Mouse (Mus musculus) layer of hippocampus, postnatal 10 days (tissue): ENCODE data around the gene Dnah6. TPM values are rescaled to one million over a fixed set of nuclear protein-coding genes. Genes with fewer than 3 reads are reported as not detected.

Experiments used
- DNase-seq, 2 experiments: peaks; one replicate each; pipeline ENCODE4 v3.0.0; 2021; ENCODE audit warnings: low spot score in 2 of 2
- long read RNA-seq: library from polyadenylated mRNA; stranded (forward); transcript quantifications from one replicate; pipeline ENCODE4 v2.0.0, GENCODE M21; 2023
- total RNA-seq, 2 experiments: library from RNA; stranded (reverse); gene quantifications; 2 replicates each; pipeline ENCODE4 v1.2.3; 2021

Gene Dnah6
- total RNA-seq = 1 to 10 TPM; 1.8 to 2.4 TPM
- long read RNA-seq, partial matches to known transcripts = 2 of 2 reads
- long read RNA-seq, other reads (novel, unspliced or antisense) = 0 of 2 reads

DNA sequence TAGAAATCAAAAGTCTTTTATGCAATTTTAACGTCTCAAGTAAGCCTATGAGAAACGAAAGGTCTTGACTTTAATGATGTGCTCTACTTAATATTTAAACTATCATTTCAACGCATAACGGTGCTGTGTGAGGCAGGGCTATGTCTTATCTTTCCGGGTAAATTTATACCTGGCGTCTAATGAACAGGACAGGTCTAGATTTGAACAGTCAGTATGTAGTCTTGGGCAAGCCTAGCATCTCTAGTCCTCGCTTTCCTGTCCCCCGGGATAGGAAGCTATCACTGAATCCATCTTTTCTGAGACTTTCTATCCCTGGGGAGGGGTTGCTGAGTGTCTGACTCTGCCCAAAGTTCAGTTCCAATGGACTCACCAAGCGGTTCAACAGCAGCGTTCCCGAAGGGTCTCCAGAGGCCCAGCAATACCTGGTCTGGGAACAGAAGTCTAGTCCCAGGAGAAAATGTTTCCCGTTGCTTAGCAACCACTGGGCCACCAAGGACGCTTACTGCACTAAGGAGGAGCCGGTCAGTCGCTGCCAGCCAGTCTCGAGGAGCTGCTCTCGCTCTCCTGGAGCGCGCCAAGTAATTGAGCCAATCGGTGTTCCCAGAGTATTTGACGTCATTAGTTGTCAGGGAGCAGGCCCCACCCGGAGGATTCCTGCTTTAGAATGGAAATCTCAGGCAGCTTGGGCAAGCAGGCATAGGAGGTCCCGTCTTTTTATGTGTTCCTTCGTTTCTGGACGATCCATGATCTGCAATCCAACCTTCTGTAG, at the start of gene Dnah6:
Dnah6 (minus strand) TSS at position 463 of the 769 bp plus-strand sequence.
- DNase-seq = peak; percentile 84 to 90

- DNase-seq = no peak
Observed at GRCm38 (mm10) chr6:73269374-73269773, 47.9 kb upstream of the Dnah6 start.

DNA sequence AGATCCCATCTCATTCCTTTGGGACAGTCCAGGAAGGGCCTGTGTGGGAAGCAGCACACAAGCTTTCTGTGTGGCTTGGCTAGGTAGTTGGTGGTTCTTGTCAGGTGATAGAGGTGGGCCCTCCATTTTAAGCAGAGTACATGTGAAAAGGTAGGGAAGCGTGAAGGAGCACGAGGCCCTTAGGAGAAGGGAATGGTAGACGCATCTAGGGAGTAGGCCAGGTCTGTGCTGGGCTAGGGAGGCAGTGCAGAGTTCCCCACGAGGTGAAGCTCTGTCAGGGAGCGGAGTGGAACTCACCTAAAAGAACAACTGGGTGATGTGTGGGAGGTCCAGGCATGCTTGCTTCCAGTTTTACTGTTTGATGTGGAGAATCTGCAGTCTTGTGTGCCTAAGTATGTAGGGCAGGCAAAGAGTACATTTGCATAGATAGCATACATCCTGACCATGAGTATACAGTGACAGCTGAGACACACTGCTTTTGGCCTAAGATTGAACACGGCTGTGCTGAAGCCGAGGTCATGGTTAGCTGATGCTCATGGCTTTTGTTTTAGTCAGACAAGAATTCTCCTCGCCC, 46.4 kb upstream of the Dnah6 start:
- DNase-seq = no peak

DNA sequence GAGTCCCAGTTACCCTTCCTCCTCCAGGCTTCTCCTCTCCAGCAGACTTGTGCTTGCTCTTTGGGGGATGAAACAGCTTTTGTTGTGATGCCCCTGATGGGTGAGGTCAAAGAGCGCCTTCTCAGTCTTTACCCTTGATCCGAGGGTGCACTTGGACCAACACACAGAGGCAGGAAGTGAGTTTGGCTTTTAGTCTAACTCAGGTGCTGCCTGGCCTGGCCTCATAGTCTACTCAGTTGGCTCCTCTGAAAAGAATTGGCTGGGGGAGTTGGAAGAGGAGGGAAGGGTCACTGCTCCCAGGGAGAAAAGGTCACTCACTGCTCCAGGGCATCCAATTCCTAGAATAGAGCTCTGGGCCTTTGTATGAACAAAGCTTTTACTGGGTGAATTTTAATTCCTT, 43.4 kb upstream of the Dnah6 start:
- DNase-seq = no peak

DNA sequence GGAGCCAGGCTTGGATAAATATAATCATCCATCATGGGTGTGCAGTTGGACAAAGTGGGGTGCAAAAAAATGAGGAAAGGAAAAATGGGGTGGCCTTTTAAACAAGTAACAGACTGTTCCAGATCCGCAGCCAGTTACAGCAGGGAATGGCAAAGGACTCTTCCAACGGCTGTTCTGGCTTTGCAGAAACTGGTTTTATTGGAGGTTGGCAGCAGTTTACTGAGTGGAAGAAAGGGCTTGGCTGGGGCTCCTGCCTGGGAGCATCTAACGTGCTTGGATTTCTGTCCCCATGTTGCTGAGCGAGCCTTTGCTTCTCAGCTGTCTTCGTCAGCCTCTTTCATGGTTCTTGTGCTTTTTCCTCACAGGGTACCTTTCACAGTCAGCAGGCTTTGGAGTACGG, 38.7 kb upstream of the Dnah6 start:
- DNase-seq = peak; percentile 37 to 47

DNA sequence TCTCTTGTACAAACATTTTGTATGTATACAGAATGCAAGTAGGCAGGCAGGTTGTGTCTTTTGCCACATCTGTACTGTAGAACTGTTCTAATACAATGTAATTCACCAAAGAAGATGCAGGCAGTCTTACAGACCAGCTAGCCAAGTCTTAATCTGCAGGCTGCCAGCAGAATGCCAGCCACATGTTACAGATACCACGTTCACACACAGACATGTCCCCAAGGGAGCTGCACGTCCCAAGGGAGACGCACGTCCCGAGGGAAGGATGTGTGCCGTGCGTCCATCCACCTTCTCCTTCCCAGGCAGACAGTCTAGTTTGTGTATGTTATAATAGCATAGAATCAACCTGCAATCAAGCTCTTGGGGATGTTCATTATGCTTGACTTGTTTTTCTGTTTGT, 35.6 kb upstream of the Dnah6 start:
- no peak for DNase-seq

DNA sequence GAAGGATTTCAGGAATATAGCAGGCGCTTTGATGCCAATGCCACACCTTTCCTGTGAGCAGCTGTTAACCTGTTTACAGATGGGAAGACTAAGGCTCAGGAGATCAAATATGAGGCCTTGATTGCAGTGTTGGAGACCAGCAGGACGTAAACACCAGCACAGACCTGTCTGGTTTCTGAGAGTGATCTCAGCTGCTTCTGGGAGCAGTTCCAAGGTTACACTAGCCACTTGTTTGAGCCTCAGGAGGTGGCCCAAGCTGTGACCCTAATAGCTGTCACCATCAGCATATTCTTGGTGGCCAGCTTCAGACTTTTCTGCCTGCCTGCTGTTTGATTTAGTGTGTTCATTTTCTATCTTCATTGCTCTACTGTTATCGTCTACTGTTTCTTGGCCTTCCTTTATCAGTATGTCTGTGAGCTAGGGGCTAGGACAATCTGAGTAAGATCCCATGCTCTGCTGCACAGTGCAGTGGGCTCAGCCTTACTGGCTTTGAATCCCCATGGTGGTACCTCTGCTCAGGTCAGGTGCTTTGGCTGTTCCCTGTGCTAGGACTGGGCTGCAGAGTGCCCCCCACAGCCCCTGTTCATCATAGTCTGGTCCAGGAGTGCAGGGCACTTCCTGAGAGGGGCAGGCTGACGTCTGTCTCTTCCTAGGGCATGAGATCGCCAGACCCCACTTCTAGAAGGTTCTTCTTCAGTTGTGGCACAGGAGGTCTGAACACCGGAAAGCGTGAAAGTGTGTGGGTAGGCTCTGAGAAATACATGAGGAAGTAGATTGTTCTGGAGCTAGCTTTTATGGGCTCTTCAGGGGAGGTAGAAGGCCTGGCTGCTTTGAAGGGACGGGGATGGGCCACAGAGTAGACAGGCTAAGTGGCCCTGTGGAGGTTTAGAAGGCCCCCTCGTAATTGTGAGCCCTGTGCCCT, 33.1 kb upstream of the Dnah6 start:
- no peak for DNase-seq

DNA sequence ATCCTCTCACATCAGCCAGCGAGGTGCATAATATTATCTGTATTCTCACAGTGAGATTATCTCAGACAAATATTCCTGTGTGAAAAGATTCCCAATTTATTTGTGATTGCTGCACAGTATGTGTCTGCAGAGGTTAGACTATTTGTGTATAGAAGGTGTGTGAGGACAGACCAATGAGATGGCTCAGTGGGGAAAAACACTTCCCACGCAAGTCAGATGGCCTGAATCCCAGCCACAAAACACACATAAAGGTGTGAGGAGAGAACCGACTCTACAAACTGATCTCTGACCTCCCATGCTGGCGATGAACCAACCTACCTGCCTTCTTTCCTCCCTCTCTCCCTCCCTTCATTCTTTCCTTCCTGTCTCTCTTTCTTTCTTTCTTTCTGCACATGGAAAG, 32.1 kb upstream of the Dnah6 start:
- DNase-seq = no peak

DNA sequence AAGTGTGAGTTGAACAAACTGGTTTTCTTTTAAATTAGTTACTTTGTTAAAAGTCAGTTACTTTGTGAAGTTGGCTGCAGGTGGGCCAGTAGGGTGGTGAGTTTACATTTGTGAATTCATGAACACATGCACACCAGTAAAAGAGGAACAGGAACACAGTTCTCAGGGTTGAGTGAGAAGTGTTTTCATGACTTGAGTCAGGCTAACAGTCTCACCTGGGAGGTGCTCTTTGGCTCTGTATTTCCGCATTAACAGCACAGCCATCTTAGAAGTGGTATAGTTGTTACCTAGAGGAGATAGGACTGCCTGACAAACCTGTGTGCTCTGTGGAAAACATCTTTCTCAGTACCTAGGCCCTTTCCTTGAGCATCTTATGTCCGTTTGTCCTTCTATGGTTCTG, 31.6 kb upstream of the Dnah6 start:
- DNase-seq = no peak

- DNase-seq = no peak
Observed at GRCm38 (mm10) chr6:73252396-73252795, 30.9 kb upstream of the Dnah6 start.

DNA sequence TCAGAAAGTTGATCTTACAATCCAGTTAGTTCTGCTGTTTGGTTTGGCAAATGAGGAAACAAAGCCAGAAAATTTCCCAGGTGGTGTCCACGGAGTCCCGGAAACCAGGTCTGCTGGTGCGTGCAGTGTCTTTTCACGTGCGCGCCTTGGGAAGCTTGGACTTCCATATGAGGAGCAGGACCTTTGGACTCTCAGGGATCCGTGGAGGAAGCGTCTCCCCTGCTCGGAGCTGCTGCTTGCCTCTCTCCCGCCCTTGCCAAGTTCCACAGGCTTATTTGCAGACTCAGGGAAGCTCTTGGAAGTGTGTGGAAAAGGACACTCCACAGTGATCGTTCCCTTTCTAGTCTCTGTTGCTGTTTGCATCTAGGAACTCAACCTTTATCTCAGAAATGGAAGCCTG, 29.9 kb upstream of the Dnah6 start:
- no peak for DNase-seq

- no peak for DNase-seq
Observed at GRCm38 (mm10) chr6:73249851-73250250, 28.4 kb upstream of the Dnah6 start.

GRCm38 (mm10) chr6:73249049-73249422, 27.6 kb upstream of the Dnah6 start:
- DNase-seq = peak in 1 of 2 experiments; percentile 36

DNA sequence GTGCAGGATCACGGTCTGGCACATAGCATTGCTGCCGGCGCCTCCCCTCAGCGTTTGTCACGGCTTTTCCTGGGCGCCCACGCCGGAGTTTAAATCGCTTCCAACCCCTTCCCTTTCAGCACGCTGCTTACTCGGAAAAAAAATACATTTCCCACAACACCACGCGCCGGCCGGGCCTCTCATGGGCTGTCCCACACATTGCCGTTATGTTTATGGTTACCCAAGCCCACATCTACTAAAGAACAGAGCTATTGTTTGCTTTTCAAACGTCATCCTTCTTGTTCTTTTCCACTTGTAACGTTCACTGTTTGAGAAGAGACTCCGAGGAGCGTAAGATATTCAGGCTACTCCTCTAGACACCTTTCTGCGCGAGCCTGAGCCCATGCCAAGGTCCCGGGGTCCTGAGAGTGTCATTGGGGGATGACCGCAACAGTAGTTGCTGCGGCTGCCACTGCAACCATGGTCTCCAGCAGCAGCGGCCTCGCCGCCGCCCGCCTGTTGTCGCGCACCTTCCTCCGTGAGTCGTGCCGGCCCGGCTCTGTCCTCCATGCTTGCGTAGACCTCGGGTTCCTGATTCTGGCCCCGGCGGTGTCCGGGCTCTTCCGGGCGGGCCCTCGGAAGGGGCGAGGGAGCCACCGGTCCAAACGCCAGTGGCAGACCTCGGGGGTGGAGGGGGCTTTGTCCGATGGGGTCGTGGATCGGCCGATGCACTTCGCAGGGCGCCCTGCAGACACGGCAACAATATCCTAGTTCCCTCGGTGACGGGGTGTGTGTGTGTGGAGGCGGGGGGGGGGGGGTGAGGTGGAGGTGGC, 27.0 kb upstream of the Dnah6 start, which contains the start of gene Suclg1:
Suclg1 (plus strand) TSS at position 146 of the 812 bp plus-strand sequence.
- peak; percentile 85 to 91 for DNase-seq

GRCm38 (mm10) chr6:73247452-73247851, 26.0 kb upstream of the Dnah6 start:
- no peak for DNase-seq

- no peak for DNase-seq
Observed at GRCm38 (mm10) chr6:73246821-73247220, 25.4 kb upstream of the Dnah6 start.

GRCm38 (mm10) chr6:73235650-73236049, 14.2 kb upstream of the Dnah6 start:
- DNase-seq = no peak

DNA sequence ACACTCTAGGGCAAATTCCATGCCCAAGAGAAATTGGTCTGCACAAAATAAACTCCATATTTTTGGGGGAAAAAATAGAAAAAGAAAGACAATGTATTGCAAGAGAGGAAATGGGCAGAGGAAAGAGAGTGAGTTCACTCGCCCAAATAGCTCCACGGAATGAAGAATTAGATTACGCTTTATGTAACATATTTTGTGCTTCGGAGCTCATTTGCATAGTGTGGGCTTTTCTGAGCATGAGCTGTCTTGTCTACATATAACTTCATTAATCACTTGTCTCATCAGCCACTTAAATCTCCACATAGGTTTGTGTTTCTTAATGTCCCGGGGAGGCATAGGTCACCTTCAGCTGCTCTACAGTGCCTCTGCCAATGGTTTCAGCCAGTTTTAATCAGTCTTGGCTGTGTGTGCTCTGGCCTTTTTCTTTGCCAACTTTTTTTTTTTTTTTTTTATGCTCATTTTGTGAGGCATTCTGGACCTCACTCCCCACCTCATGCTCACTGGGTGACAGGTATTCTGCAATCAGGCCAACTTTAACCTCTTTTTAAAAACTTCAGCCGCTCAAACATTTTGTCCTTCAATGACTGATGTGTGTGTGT, 12.9 kb upstream of the Dnah6 start:
- DNase-seq = no peak

- no peak for DNase-seq
Observed at GRCm38 (mm10) chr6:73233202-73233726, 11.8 kb upstream of the Dnah6 start.

- no peak for DNase-seq
Observed at GRCm38 (mm10) chr6:73232152-73232584, 10.7 kb upstream of the Dnah6 start.
